Mouse (Mus musculus) heart, embryonic 11.5 days (tissue): ENCODE data around the gene Zfp414. TPM values are rescaled to one million over a fixed set of nuclear protein-coding genes. Genes with fewer than 3 reads are reported as not detected.

Source experiments
- ATAC-seq: fragments of 200-750 bp; cut with Nextera tagmentation; replicated peaks from 2 replicates; pipeline ENCODE4 v1.8.0; 2017; ENCODE audit warnings: moderate library complexity; ENCODE audit not compliant: insufficient number of reproducible peaks, low FRiP score, low TSS enrichment
- H3K27ac ChIP-seq: fragments of 300-500 bp; sonication (generic); 2 replicates; pipeline ENCODE4 v1.5.1; 2014; ENCODE audit warnings: mild to moderate bottlenecking, low read depth, low read length
- H3K27me3 ChIP-seq: fragments of 300-500 bp; sonication (generic); 2 replicates; pipeline ENCODE4 v1.6.1; 2014; ENCODE audit warnings: mild to moderate bottlenecking, low read length, mixed read lengths; ENCODE audit not compliant: control insufficient read depth, insufficient read depth
- H3K36me3 ChIP-seq: fragments of 300-500 bp; sonication (generic); 2 replicates; pipeline ENCODE4 v1.6.1; 2014; ENCODE audit warnings: mild to moderate bottlenecking, low read length, moderate library complexity, mixed read lengths; ENCODE audit not compliant: control insufficient read depth, insufficient read depth
- H3K4me1 ChIP-seq: fragments of 300-500 bp; sonication (generic); 2 replicates; pipeline ENCODE4 v1.6.1; 2014; ENCODE audit warnings: low read length; ENCODE audit not compliant: control insufficient read depth, insufficient read depth
- H3K4me2 ChIP-seq: fragments of 300-500 bp; sonication (generic); 2 replicates; pipeline ENCODE4 v1.6.1; 2014; ENCODE audit warnings: mild to moderate bottlenecking, moderate library complexity
- H3K4me3 ChIP-seq: fragments of 300-500 bp; sonication (generic); 2 replicates; pipeline ENCODE4 v1.5.1; 2014; ENCODE audit warnings: low read depth, low read length
- H3K9ac ChIP-seq: fragments of 300-500 bp; sonication (generic); 2 replicates; pipeline ENCODE4 v1.6.1; 2014; ENCODE audit warnings: mild to moderate bottlenecking, low read depth, low read length, moderate library complexity
- H3K9me3 ChIP-seq: fragments of 300-500 bp; sonication (generic); replicated peaks from 2 replicates; pipeline ENCODE4 v1.6.1; 2016; ENCODE audit warnings: low read length; ENCODE audit not compliant: control insufficient read depth
- WGBS: fragments of 180-500 bp; shearing (Covaris S2); extraction: QIAGEN DNeasy Blood & Tissue Kit; methylation state at CpG from one replicate; pipeline ENCODE4 v1.1.7; 2014; ENCODE audit not compliant: insufficient replicate concordance; 5-methylcytosine and 5-hydroxymethylcytosine counted together
- polyA plus RNA-seq: library from polyadenylated mRNA; unstranded; fragments of >200 nt; fragmentation: Nextera tagmentation; extraction: Ambion mirVana; gene quantifications from 2 replicates; pipeline ENCODE4 v1.2.1, GENCODE M21; 2014

The Zfp414 gene
- polyA plus RNA-seq, 1 experiment from 2014 or later: 59.9 TPM

- Histone ChIP-seq H3K27ac (no peak overlapping the region), H3K9me3 (no peaks in the 10 kb centered on the region), H3K4me3 (no peak overlapping the region), H3K36me3 (peaks cover 8% of the 10 kb centered on the region; the same call in 1 of the 2 replicates), H3K9ac (no peak overlapping the region), H3K27me3 (no peaks in the 10 kb centered on the region), H3K4me1 (no peaks in the 10 kb centered on the region), H3K4me2 (no peak overlapping the region)
- 78% methylated on average over 1 of the region's 1 CpGs for WGBS
- no peak for ATAC-seq
These were observed 44.9 kb downstream of the Zfp414 start for GRCm38 (mm10) chr17:33673837-33674236.

DNA sequence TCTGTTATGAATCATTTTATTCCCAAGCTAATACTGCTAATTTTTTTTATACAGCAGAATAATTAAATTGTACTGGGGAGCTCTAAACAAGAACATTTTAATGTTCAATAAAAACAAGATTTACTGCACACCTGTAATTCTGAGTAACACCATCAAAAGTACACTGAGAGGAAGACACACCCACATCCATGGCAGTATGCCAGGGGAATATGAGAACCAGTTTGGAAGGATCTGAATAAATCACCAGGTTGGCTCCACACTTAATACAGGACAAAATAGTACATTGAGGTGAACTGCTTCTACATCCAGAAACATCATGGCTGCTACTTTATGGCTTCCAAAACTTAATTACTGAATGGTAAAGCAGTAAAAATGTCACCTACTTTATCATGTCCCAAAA is 46.6 kb downstream of the Zfp414 start:
- no peak for ATAC-seq
- H3K4me1 ChIP-seq: no peaks in the 10 kb centered on the region
- no peaks in the 10 kb centered on the region for H3K27me3 ChIP-seq
- no peaks in the 10 kb centered on the region for H3K9me3 ChIP-seq
- H3K4me2 ChIP-seq: no peak overlapping the region
- H3K4me3 ChIP-seq: no peak overlapping the region
- no peak overlapping the region for H3K9ac ChIP-seq
- H3K27ac ChIP-seq: no peak overlapping the region
- peaks cover 8% of the 10 kb centered on the region; the same call in 1 of the 2 replicates for H3K36me3 ChIP-seq

- Histone ChIP-seq H3K9ac (no peak overlapping the region), H3K27ac (no peak overlapping the region), H3K36me3 (peaks cover 8% of the 10 kb centered on the region; the same call in 1 of the 2 replicates), H3K4me1 (no peaks in the 10 kb centered on the region), H3K27me3 (no peaks in the 10 kb centered on the region), H3K4me2 (no peak overlapping the region), H3K4me3 (no peak overlapping the region), H3K9me3 (no peaks in the 10 kb centered on the region)
- WGBS: 89% methylated on average over 2 of the region's 2 CpGs
- no peak for ATAC-seq
These were observed 47.2 kb downstream of the Zfp414 start for GRCm38 (mm10) chr17:33676086-33676485.

GRCm38 (mm10) chr17:33678771-33679170 is 49.9 kb downstream of the Zfp414 start:
- no peaks in the 10 kb centered on the region for H3K27me3 ChIP-seq
- H3K4me3 ChIP-seq: no peak overlapping the region
- H3K27ac ChIP-seq: no peak overlapping the region
- H3K4me2 ChIP-seq: no peak overlapping the region
- H3K9ac ChIP-seq: no peak overlapping the region
- H3K36me3 ChIP-seq: peaks cover 8% of the 10 kb centered on the region; the same call in 1 of the 2 replicates
- ATAC-seq: no peak
- peaks cover 18% of the 10 kb centered on the region for H3K4me1 ChIP-seq
- H3K9me3 ChIP-seq: no peaks in the 10 kb centered on the region

Other genes starting within 250 kb of the Zfp414 start
- gene Zfp101, start 234.4 kb upstream of the Zfp414 start, polyA plus RNA-seq: 10.1 and 10.4 TPM in 2 replicates
- not detected in 2 replicates for gene Actl9, start 196.2 kb upstream of the Zfp414 start, polyA plus RNA-seq
- gene Adamts10, start 104.9 kb upstream of the Zfp414 start, polyA plus RNA-seq: 36.4 and 41.9 TPM in 2 replicates
- 0.82 and 1.0 TPM in 2 replicates for gene Myo1f, start 73.4 kb upstream of the Zfp414 start, polyA plus RNA-seq
- gene Pram1, start 9.0 kb downstream of the Zfp414 start, polyA plus RNA-seq: 0.43 and 0.62 TPM in 2 replicates
- gene Hnrnpm, start 57.8 kb downstream of the Zfp414 start, polyA plus RNA-seq: 278 and 323 TPM in 2 replicates
- gene March2, start 89.6 kb downstream of the Zfp414 start, polyA plus RNA-seq: 73.6 and 83.2 TPM in 2 replicates
- 254 and 285 TPM in 2 replicates for gene Rab11b, start 131.4 kb downstream of the Zfp414 start, polyA plus RNA-seq
- 7.6 and 10.5 TPM in 2 replicates for gene Angptl4, start 152.7 kb downstream of the Zfp414 start, polyA plus RNA-seq
- 30.1 and 43.2 TPM in 2 replicates for gene Kank3, start 181.4 kb downstream of the Zfp414 start, polyA plus RNA-seq
- 654 and 701 TPM in 2 replicates for gene Rps28, start 195.5 kb downstream of the Zfp414 start, polyA plus RNA-seq
- 457 and 481 TPM in 2 replicates for gene Ndufa7, start 195.5 kb downstream of the Zfp414 start, polyA plus RNA-seq
- 60.8 and 63.9 TPM in 2 replicates for gene Cd320, start 214.0 kb downstream of the Zfp414 start, polyA plus RNA-seq
- gene Gm7029, start 244.7 kb downstream of the Zfp414 start, polyA plus RNA-seq: not detected in 2 replicates